Mouse (Mus musculus) heart, embryonic 11.5 days (tissue): ENCODE data around the gene Tmem100. TPM values are rescaled to one million over a fixed set of nuclear protein-coding genes. Genes with fewer than 3 reads are reported as not detected.

ENCODE experiments used
- ATAC-seq: fragments of 200-750 bp; cut with Nextera tagmentation; replicated peaks from 2 replicates; pipeline ENCODE4 v1.8.0; 2017; ENCODE audit warnings: moderate library complexity; ENCODE audit not compliant: insufficient number of reproducible peaks, low FRiP score, low TSS enrichment
- H3K27ac ChIP-seq: fragments of 300-500 bp; sonication (generic); 2 replicates; pipeline ENCODE4 v1.5.1; 2014; ENCODE audit warnings: mild to moderate bottlenecking, low read depth, low read length
- H3K27me3 ChIP-seq: fragments of 300-500 bp; sonication (generic); 2 replicates; pipeline ENCODE4 v1.6.1; 2014; ENCODE audit warnings: mild to moderate bottlenecking, low read length, mixed read lengths; ENCODE audit not compliant: control insufficient read depth, insufficient read depth
- H3K36me3 ChIP-seq: fragments of 300-500 bp; sonication (generic); 2 replicates; pipeline ENCODE4 v1.6.1; 2014; ENCODE audit warnings: mild to moderate bottlenecking, low read length, moderate library complexity, mixed read lengths; ENCODE audit not compliant: control insufficient read depth, insufficient read depth
- H3K4me1 ChIP-seq: fragments of 300-500 bp; sonication (generic); 2 replicates; pipeline ENCODE4 v1.6.1; 2014; ENCODE audit warnings: low read length; ENCODE audit not compliant: control insufficient read depth, insufficient read depth
- H3K4me2 ChIP-seq: fragments of 300-500 bp; sonication (generic); 2 replicates; pipeline ENCODE4 v1.6.1; 2014; ENCODE audit warnings: mild to moderate bottlenecking, moderate library complexity
- H3K4me3 ChIP-seq: fragments of 300-500 bp; sonication (generic); 2 replicates; pipeline ENCODE4 v1.5.1; 2014; ENCODE audit warnings: low read depth, low read length
- H3K9ac ChIP-seq: fragments of 300-500 bp; sonication (generic); 2 replicates; pipeline ENCODE4 v1.6.1; 2014; ENCODE audit warnings: mild to moderate bottlenecking, low read depth, low read length, moderate library complexity
- H3K9me3 ChIP-seq: fragments of 300-500 bp; sonication (generic); replicated peaks from 2 replicates; pipeline ENCODE4 v1.6.1; 2016; ENCODE audit warnings: low read length; ENCODE audit not compliant: control insufficient read depth
- WGBS: fragments of 180-500 bp; shearing (Covaris S2); extraction: QIAGEN DNeasy Blood & Tissue Kit; methylation state at CpG from one replicate; pipeline ENCODE4 v1.1.7; 2014; ENCODE audit not compliant: insufficient replicate concordance; 5-methylcytosine and 5-hydroxymethylcytosine counted together
- polyA plus RNA-seq: library from polyadenylated mRNA; unstranded; fragments of >200 nt; fragmentation: Nextera tagmentation; extraction: Ambion mirVana; gene quantifications from 2 replicates; pipeline ENCODE4 v1.2.1, GENCODE M21; 2014

The Tmem100 gene
- polyA plus RNA-seq, 1 experiment from 2014 or later: 15.6 TPM

DNA sequence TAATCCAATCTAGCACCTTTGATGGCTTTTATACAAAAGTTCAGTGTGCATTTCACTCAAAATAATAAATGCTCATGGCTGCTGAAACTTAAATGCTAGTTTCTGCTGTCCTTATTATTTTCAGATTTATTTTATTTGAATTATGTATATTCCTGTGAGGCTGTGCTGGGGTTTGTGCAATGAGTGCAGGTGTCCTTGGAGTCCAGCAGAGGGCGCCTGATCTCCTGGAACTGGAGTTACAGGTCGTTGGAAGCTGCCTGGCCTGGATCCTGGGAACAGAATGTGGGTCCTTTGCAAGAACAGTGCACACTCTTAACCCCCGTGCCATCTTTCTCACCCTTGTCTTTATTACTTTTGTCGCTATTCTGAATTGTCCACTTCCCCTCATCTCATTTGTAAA is 6.3 kb downstream of the Tmem100 start:
- no peak overlapping the region for H3K27ac ChIP-seq
- H3K27me3 ChIP-seq: peaks cover 9% of the 10 kb centered on the region
- H3K9me3 ChIP-seq: peaks cover 2% of the 10 kb centered on the region
- H3K4me3 ChIP-seq: no peak overlapping the region
- H3K4me1 ChIP-seq: no peaks in the 10 kb centered on the region
- WGBS: 81% methylated on average over 4 of the region's 4 CpGs
- H3K9ac ChIP-seq: no peak overlapping the region
- no peak overlapping the region for H3K4me2 ChIP-seq
- H3K36me3 ChIP-seq: 0 out of 2 replicates have a peak, but pooled peaks cover 5% of the 10 kb centered on the region
- no peak for ATAC-seq

DNA sequence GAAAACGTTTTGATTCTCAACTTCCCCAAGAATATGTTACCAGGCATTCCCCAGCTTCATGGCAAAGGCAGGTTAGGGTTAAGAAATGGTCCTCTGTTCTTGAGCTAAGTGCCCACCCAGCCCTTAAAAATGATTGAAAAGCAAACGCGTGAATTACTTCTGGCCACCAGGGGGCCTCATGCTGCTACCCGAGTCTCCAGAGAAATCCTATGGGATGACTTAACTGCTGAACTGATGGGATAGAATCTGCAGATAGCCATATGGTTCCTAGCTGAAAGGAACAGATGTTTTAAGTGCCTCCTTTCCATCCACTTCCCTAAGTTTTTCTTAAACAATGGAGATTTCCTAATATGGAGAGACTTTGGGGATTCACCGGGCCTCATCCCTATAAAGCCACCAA is 7.9 kb downstream of the Tmem100 start:
- no peak overlapping the region for H3K9ac ChIP-seq
- H3K9me3 ChIP-seq: peaks cover 2% of the 10 kb centered on the region
- no peak overlapping the region for H3K27ac ChIP-seq
- no peak overlapping the region for H3K4me2 ChIP-seq
- 21% methylated on average over 5 of the region's 5 CpGs for WGBS
- H3K4me1 ChIP-seq: no peaks in the 10 kb centered on the region
- no peak for ATAC-seq
- H3K27me3 ChIP-seq: no peaks in the 10 kb centered on the region
- H3K4me3 ChIP-seq: no peak overlapping the region
- H3K36me3 ChIP-seq: 0 out of 2 replicates have a peak, but pooled peaks cover 5% of the 10 kb centered on the region

DNA sequence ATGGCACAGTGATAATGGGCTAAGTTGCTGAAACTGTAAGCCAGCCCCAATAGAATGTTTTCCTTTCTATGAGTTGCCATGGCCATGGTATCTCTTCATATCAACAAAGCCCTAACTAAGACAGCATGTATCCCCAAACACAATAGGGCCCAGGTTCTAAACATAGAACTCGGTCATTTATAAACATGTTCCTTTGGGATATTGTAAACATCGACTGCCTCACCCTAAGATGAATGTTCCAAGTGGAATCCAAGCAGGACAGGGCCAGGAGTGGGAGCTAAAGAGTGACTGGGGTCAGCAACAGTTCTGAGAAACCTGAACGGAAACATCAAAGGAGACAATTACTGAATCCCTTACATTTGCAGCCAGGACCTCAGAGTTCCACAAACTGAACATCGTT is 14.3 kb downstream of the Tmem100 start:
- 81% methylated on average over 4 of the region's 4 CpGs for WGBS
- Histone ChIP-seq H3K9me3 (no peaks in the 10 kb centered on the region), H3K27ac (no peak overlapping the region), H3K4me1 (peaks cover 2% of the 10 kb centered on the region; the same call in 1 of the 2 replicates), H3K36me3 (no peaks in the 10 kb centered on the region), H3K4me3 (no peak overlapping the region), H3K9ac (no peak overlapping the region), H3K27me3 (no peaks in the 10 kb centered on the region), H3K4me2 (no peak overlapping the region)
- ATAC-seq: no peak

DNA sequence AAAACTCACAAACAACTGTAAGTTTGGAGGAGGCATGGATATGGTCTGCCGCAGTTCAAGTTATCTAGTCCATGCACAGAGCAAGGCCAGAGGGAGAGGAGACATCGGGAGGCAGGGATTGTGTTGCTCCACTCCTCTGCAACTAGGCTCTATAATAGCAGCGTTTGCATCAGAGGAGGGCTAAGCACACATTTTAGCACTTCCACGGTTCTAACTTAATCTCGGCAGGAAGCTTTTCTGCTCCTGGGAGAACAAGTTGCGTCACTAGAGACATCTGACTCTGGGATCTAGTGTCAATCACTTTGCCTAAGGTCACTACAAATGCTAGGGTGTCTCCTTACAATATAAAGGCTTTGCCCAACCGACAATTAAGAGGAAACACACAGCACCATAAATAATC is 16.1 kb downstream of the Tmem100 start:
- H3K4me2 ChIP-seq: no peak overlapping the region
- H3K9me3 ChIP-seq: no peaks in the 10 kb centered on the region
- H3K27ac ChIP-seq: no peak overlapping the region
- peaks cover 2% of the 10 kb centered on the region; the same call in 1 of the 2 replicates for H3K4me1 ChIP-seq
- H3K27me3 ChIP-seq: no peaks in the 10 kb centered on the region
- no peak overlapping the region for H3K4me3 ChIP-seq
- ATAC-seq: no peak
- H3K9ac ChIP-seq: no peak overlapping the region
- WGBS: 35% methylated on average over 7 of the region's 7 CpGs
- H3K36me3 ChIP-seq: no peaks in the 10 kb centered on the region

DNA sequence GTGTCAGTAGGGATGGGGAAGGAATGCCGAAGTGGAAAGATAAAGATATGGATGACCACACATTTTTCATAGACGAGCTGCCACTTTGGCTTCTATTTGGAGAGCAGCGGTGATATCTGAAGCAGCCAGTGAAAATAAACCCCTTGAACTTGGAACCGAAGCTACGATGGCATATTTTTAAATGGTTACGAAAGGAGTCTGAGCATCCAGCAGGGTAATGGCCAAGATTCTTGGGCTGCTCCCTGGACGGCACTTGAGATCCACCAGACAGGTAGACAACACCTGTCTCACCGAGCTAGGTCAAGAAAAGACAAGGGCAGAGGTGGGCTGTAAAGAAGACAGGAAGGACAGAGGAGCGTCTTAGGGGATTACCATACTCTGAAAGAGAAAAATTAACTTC is 17.1 kb downstream of the Tmem100 start:
- no peak for ATAC-seq
- Histone ChIP-seq H3K4me2 (no peak overlapping the region), H3K4me3 (no peak overlapping the region), H3K9me3 (no peaks in the 10 kb centered on the region), H3K4me1 (peaks cover 2% of the 10 kb centered on the region; the same call in 1 of the 2 replicates), H3K9ac (no peak overlapping the region), H3K27ac (no peak overlapping the region), H3K36me3 (no peaks in the 10 kb centered on the region), H3K27me3 (no peaks in the 10 kb centered on the region)
- WGBS: 65% methylated on average over 9 of the region's 9 CpGs

DNA sequence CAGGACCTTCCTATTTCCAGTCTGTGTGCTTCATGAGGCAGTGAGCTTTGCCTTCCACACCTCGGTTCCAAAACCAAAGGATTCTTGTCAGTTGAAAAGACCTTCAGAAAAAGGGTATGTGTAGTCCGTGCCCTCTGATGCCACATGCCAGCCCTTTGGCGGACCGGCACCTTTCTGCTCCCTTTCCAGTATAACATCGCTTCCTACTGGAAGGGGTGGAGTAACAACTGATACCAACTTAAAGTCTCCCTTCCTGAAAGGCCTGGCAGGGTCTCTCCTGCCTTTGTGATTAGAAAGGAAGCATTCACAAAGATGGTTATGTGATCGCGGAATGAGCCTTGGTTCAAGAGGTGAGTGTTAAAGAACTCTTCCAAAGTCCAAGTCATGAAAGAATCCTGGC is 19.9 kb downstream of the Tmem100 start:
- WGBS: 76% methylated on average over 7 of the region's 7 CpGs
- H3K4me3 ChIP-seq: no peak overlapping the region
- no peak overlapping the region for H3K27ac ChIP-seq
- no peaks in the 10 kb centered on the region for H3K27me3 ChIP-seq
- H3K4me1 ChIP-seq: peaks cover 6% of the 10 kb centered on the region
- no peaks in the 10 kb centered on the region for H3K36me3 ChIP-seq
- ATAC-seq: no peak
- H3K9ac ChIP-seq: no peak overlapping the region
- H3K9me3 ChIP-seq: no peaks in the 10 kb centered on the region
- H3K4me2 ChIP-seq: no peak overlapping the region

DNA sequence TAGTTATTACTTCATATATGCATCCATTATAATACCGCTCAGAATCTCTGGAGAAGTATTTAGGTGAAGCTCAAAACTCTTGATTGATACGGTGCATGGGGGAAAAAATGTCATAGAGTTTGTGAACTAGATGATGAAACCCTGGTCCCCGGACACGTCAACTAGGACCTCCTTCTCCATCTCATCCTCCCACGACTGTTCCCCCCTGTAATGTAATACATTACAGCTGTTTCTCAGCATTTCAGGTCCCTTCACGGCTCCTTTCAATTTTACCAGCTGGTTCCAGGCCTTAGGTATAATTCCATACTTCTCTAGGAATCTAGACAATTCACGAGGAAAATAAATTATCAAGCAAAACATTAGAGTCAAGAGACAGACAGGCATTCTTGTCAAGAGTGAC is 22.6 kb downstream of the Tmem100 start:
- Histone ChIP-seq H3K36me3 (no peaks in the 10 kb centered on the region), H3K4me1 (peaks cover 3% of the 10 kb centered on the region; the same call in 1 of the 2 replicates), H3K4me2 (no peak overlapping the region), H3K9me3 (no peaks in the 10 kb centered on the region), H3K27ac (no peak overlapping the region), H3K4me3 (no peak overlapping the region), H3K9ac (no peak overlapping the region), H3K27me3 (no peaks in the 10 kb centered on the region)
- 73% methylated on average over 7 of the region's 7 CpGs for WGBS
- no peak for ATAC-seq

DNA sequence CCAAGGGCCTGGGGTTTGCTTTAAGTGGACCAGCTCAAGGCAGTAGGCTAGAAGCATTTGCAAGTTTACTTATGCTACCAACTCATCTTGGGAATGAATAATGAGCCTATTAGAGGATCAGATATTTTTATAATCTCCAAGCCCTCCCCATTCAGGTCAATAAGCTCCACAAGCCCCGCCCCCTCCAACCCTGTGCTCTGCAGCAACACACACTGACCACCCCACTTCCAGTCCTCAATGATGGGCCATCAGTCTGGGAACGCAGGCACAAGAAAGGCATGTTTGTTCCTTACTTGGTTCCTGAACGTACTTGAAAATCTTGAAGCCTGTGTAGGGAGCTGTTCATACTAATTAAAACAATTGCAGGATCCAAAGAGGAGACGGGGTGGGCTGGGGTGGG is 23.7 kb downstream of the Tmem100 start:
- no peak overlapping the region for H3K4me3 ChIP-seq
- no peak overlapping the region for H3K9ac ChIP-seq
- H3K27ac ChIP-seq: no peak overlapping the region
- no peaks in the 10 kb centered on the region for H3K36me3 ChIP-seq
- H3K4me1 ChIP-seq: peaks cover 3% of the 10 kb centered on the region; the same call in 1 of the 2 replicates
- 74% methylated on average over 4 of the region's 4 CpGs for WGBS
- H3K4me2 ChIP-seq: no peak overlapping the region
- H3K27me3 ChIP-seq: no peaks in the 10 kb centered on the region
- no peaks in the 10 kb centered on the region for H3K9me3 ChIP-seq
- ATAC-seq: no peak

DNA sequence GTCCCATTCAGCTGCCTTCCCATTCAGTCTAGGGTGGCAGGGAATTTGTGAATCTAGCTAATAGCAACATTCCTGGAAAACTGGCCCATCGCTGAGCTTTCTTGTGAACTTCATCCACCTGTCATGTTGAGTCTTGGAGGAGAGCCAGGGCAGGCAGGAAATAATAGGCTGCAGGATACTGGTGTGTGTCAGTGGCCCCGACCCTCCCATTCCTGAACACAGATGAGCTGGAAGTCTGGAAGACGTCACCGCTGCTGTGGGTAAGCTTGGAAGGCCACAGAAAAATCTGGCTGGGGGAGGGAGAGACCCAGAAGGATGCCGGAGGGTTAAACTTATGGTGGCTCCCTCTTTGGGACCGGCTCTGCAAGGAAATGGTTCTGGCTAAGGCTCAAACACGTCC is 24.3 kb downstream of the Tmem100 start:
- no peak overlapping the region for H3K4me3 ChIP-seq
- ATAC-seq: no peak; the same call in 1 of the 2 replicates
- 37% methylated on average over 7 of the region's 7 CpGs for WGBS

More for the DNA sequence above, 24.3 kb downstream of the Tmem100 start:
- Histone ChIP-seq H3K4me2 (no peak overlapping the region), H3K4me1 (peaks cover 3% of the 10 kb centered on the region; the same call in 1 of the 2 replicates), H3K27me3 (no peaks in the 10 kb centered on the region), H3K9ac (no peak overlapping the region), H3K9me3 (no peaks in the 10 kb centered on the region), H3K36me3 (no peaks in the 10 kb centered on the region), H3K27ac (no peak overlapping the region)
